Mouse (Mus musculus) limb, embryonic 11.5 days (tissue): ENCODE measurements around the gene Dab1. TPM values are rescaled to one million over a fixed set of nuclear protein-coding genes. Genes with fewer than 3 reads are reported as not detected.

ENCODE experiments used
- ATAC-seq: fragments of 200-750 bp; cut with Nextera tagmentation; 2 replicates; pipeline ENCODE4 v1.8.0; 2017; ENCODE audit warnings: low read depth; ENCODE audit not compliant: insufficient number of reproducible peaks, low FRiP score, low TSS enrichment
- DNase-seq: peaks from one replicate; pipeline ENCODE4 v3.0.0-alpha.2; 2015; ENCODE audit warnings: low spot score
- H3K27ac ChIP-seq: fragments of 300-500 bp; sonication (generic); replicated peaks from 2 replicates; pipeline ENCODE4 v1.5.1; 2014; ENCODE audit warnings: low read depth, mild to moderate bottlenecking, low read length
- H3K27me3 ChIP-seq: fragments of 300-500 bp; sonication (generic); 2 replicates; pipeline ENCODE4 v1.6.1; 2014; ENCODE audit warnings: mild to moderate bottlenecking, low read length, mixed read lengths; ENCODE audit not compliant: control insufficient read depth, insufficient read depth
- H3K36me3 ChIP-seq: fragments of 300-500 bp; sonication (generic); 2 replicates; pipeline ENCODE4 v1.6.1; 2014; ENCODE audit warnings: mild to moderate bottlenecking, low read length, moderate library complexity, mixed read lengths; ENCODE audit not compliant: control insufficient read depth, insufficient read depth
- H3K4me1 ChIP-seq: fragments of 300-500 bp; sonication (generic); 2 replicates; pipeline ENCODE4 v1.6.1; 2014; ENCODE audit warnings: low read length, mixed read lengths; ENCODE audit not compliant: control insufficient read depth, insufficient read depth
- H3K4me2 ChIP-seq: fragments of 300-500 bp; sonication (generic); 2 replicates; pipeline ENCODE4 v1.6.1; 2014; ENCODE audit warnings: low read depth, mild to moderate bottlenecking, moderate library complexity; ENCODE audit not compliant: severe bottlenecking
- H3K4me3 ChIP-seq: fragments of 300-500 bp; sonication (generic); 2 replicates; pipeline ENCODE4 v1.5.1; 2014; ENCODE audit warnings: low read depth, low read length
- H3K9ac ChIP-seq: fragments of 300-500 bp; sonication (generic); 2 replicates; pipeline ENCODE4 v1.6.1; 2014; ENCODE audit warnings: mild to moderate bottlenecking, low read length
- H3K9me3 ChIP-seq: fragments of 300-500 bp; sonication (generic); 2 replicates; pipeline ENCODE4 v1.6.1; 2016; ENCODE audit warnings: low read length; ENCODE audit not compliant: control insufficient read depth
- WGBS: fragments of 180-500 bp; shearing (Covaris S2); extraction: QIAGEN DNeasy Blood & Tissue Kit; methylation state at CpG from one replicate; pipeline ENCODE4 v1.1.7; 2014; 5-methylcytosine and 5-hydroxymethylcytosine counted together
- polyA plus RNA-seq: library from polyadenylated mRNA; unstranded; fragments of >200 nt; fragmentation: Nextera tagmentation; extraction: Ambion mirVana; gene quantifications from 2 replicates; pipeline ENCODE4 v1.2.1, GENCODE M21; 2014

Dab1 gene
- polyA plus RNA-seq, 1 experiment from 2014 or later, result 17.1 TPM

GRCm38 (mm10) chr4:104746500-104746899, 1127.3 kb downstream of the Dab1 start:
- DNase-seq (no peak), ATAC-seq (no peak)
- no peak overlapping the region for H3K4me3 ChIP-seq
- no peak overlapping the region for H3K9ac ChIP-seq
- H3K9me3 ChIP-seq, result no peaks in the 10 kb centered on the region
- 72% methylated on average over 6 of the region's 6 CpGs for WGBS
- no peaks in the 10 kb centered on the region for H3K36me3 ChIP-seq
- H3K27ac ChIP-seq, result no peak overlapping the region
- H3K4me2 ChIP-seq, result no peak overlapping the region
- H3K4me1 ChIP-seq, result no peaks in the 10 kb centered on the region
- H3K27me3 ChIP-seq, result no peaks in the 10 kb centered on the region

- no peak for ATAC-seq
These were observed 1134.9 kb downstream of the Dab1 start for GRCm38 (mm10) chr4:104754090-104754489.

GRCm38 (mm10) chr4:104760878-104761624, 1141.9 kb downstream of the Dab1 start:
- H3K27ac ChIP-seq, result no peak overlapping the region
- H3K4me3 ChIP-seq, result no peak overlapping the region
- no peaks in the 10 kb centered on the region for H3K36me3 ChIP-seq
- DNase-seq, result no peak
- no peaks in the 10 kb centered on the region for H3K27me3 ChIP-seq
- no peaks in the 10 kb centered on the region for H3K9me3 ChIP-seq
- no peak overlapping the region for H3K9ac ChIP-seq
- WGBS, result 81% methylated on average over 13 of the region's 13 CpGs
- ATAC-seq, result no peak
- H3K4me2 ChIP-seq, result no peak overlapping the region
- H3K4me1 ChIP-seq, result no peaks in the 10 kb centered on the region

More at GRCm38 (mm10) chr4:104754090-104754489, 1134.9 kb downstream of the Dab1 start:
- H3K9me3 ChIP-seq, result no peaks in the 10 kb centered on the region
- H3K27me3 ChIP-seq, result no peaks in the 10 kb centered on the region
- no peak overlapping the region for H3K4me3 ChIP-seq
- H3K4me1 ChIP-seq, result no peaks in the 10 kb centered on the region
- no peak for DNase-seq
- no peak overlapping the region for H3K9ac ChIP-seq
- H3K27ac ChIP-seq, result no peak overlapping the region
- 67% methylated on average over 3 of the region's 3 CpGs for WGBS
- no peaks in the 10 kb centered on the region for H3K36me3 ChIP-seq
- H3K4me2 ChIP-seq, result no peak overlapping the region

GRCm38 (mm10) chr4:104766065-104766464, 1146.9 kb downstream of the Dab1 start, which contains the start of gene C8b:
TSS of gene C8b (plus strand) at chr4:104766317.
- no peak within 1 kb of the TSS for H3K4me3 ChIP-seq
- no peak for ATAC-seq
- no peaks in the 10 kb centered on the region for H3K4me1 ChIP-seq
- no peaks in the 10 kb centered on the region for H3K27me3 ChIP-seq
- no peaks in the 10 kb centered on the region for H3K9me3 ChIP-seq
- 90% methylated on average over 8 of the region's 8 CpGs for WGBS
- H3K9ac ChIP-seq, result no peak within 1 kb of the TSS
- no peak for DNase-seq
- H3K4me2 ChIP-seq, result no peak within 1 kb of the TSS
- no peaks in the 10 kb centered on the region for H3K36me3 ChIP-seq
- H3K27ac ChIP-seq, result no peak within 1 kb of the TSS

GRCm38 (mm10) chr4:104768190-104768589, 1149.0 kb downstream of the Dab1 start:
- WGBS, result 80% methylated on average over 4 of the region's 4 CpGs
- H3K27ac ChIP-seq, result no peak overlapping the region
- no peaks in the 10 kb centered on the region for H3K36me3 ChIP-seq
- no peak for ATAC-seq
- no peak overlapping the region for H3K4me3 ChIP-seq
- no peak overlapping the region for H3K4me2 ChIP-seq
- H3K27me3 ChIP-seq, result no peaks in the 10 kb centered on the region
- H3K9me3 ChIP-seq, result no peaks in the 10 kb centered on the region
- no peak for DNase-seq
- no peak overlapping the region for H3K9ac ChIP-seq
- H3K4me1 ChIP-seq, result no peaks in the 10 kb centered on the region

GRCm38 (mm10) chr4:104769602-104770001, 1150.4 kb downstream of the Dab1 start:
- Histone ChIP-seq H3K4me3 (no peak overlapping the region), H3K4me1 (no peaks in the 10 kb centered on the region), H3K27ac (no peak overlapping the region), H3K9me3 (no peaks in the 10 kb centered on the region), H3K36me3 (no peaks in the 10 kb centered on the region), H3K27me3 (no peaks in the 10 kb centered on the region), H3K9ac (no peak overlapping the region), H3K4me2 (no peak overlapping the region)
- WGBS, result 88% methylated on average over 8 of the region's 8 CpGs
- no peak for DNase-seq
- no peak for ATAC-seq

GRCm38 (mm10) chr4:104770331-104770730, 1151.2 kb downstream of the Dab1 start:
- 70% methylated on average over 4 of the region's 4 CpGs for WGBS
- no peaks in the 10 kb centered on the region for H3K9me3 ChIP-seq
- no peaks in the 10 kb centered on the region for H3K27me3 ChIP-seq
- no peak for DNase-seq
- no peaks in the 10 kb centered on the region for H3K4me1 ChIP-seq
- no peak overlapping the region for H3K4me3 ChIP-seq
- H3K4me2 ChIP-seq, result no peak overlapping the region
- no peak overlapping the region for H3K27ac ChIP-seq
- no peak for ATAC-seq
- H3K9ac ChIP-seq, result no peak overlapping the region
- H3K36me3 ChIP-seq, result no peaks in the 10 kb centered on the region

- no peaks in the 10 kb centered on the region for H3K4me1 ChIP-seq
- H3K36me3 ChIP-seq, result no peaks in the 10 kb centered on the region
- no peaks in the 10 kb centered on the region for H3K9me3 ChIP-seq
- ATAC-seq (no peak), DNase-seq (no peak)
- no peaks in the 10 kb centered on the region for H3K27me3 ChIP-seq
- no peak overlapping the region for H3K27ac ChIP-seq
- no peak overlapping the region for H3K4me3 ChIP-seq
- 77% methylated on average over 3 of the region's 3 CpGs for WGBS
- no peak overlapping the region for H3K4me2 ChIP-seq
- H3K9ac ChIP-seq, result no peak overlapping the region
These were observed 1156.4 kb downstream of the Dab1 start for GRCm38 (mm10) chr4:104775601-104776000.

GRCm38 (mm10) chr4:104779460-104779859, 1160.3 kb downstream of the Dab1 start:
- Histone ChIP-seq H3K4me2 (no peak overlapping the region), H3K27ac (no peak overlapping the region), H3K4me3 (no peak overlapping the region), H3K36me3 (no peaks in the 10 kb centered on the region), H3K9ac (no peak overlapping the region), H3K27me3 (no peaks in the 10 kb centered on the region), H3K9me3 (no peaks in the 10 kb centered on the region), H3K4me1 (no peaks in the 10 kb centered on the region)
- no peak for ATAC-seq
- no peak for DNase-seq
- 82% methylated on average over 5 of the region's 5 CpGs for WGBS
